Mouse (Mus musculus) neural tube, embryonic 14.5 days (tissue): ENCODE measurements around the gene Llgl1. TPM values are rescaled to one million over a fixed set of nuclear protein-coding genes. Genes with fewer than 3 reads are reported as not detected.

Experiments used
- ATAC-seq: fragments of 200-750 bp; cut with Nextera tagmentation; 2 replicates; pipeline ENCODE4 v1.8.0; 2017; ENCODE audit warnings: low read depth, mild to moderate bottlenecking, moderate TSS enrichment, moderate library complexity
- H3K27ac ChIP-seq: fragments of 300-500 bp; sonication (generic); 2 replicates; pipeline ENCODE4 v1.5.1; 2014; ENCODE audit warnings: low read depth, mild to moderate bottlenecking, control low read depth, low read length, moderate library complexity, mixed read lengths
- H3K27me3 ChIP-seq: fragments of 300-500 bp; sonication (generic); 2 replicates; pipeline ENCODE4 v1.6.1; 2014; ENCODE audit warnings: low read length; ENCODE audit not compliant: control insufficient read depth, insufficient read depth
- H3K36me3 ChIP-seq: fragments of 300-500 bp; sonication (generic); 2 replicates; pipeline ENCODE4 v1.6.1; 2014; ENCODE audit warnings: low read length, mixed read lengths; ENCODE audit not compliant: control insufficient read depth, insufficient read depth
- H3K4me1 ChIP-seq: fragments of 300-500 bp; sonication (generic); 2 replicates; pipeline ENCODE4 v1.6.1; 2014; ENCODE audit warnings: low read length; ENCODE audit not compliant: control insufficient read depth, insufficient read depth
- H3K4me2 ChIP-seq: fragments of 300-500 bp; sonication (generic); 2 replicates; pipeline ENCODE4 v1.6.1; 2014; ENCODE audit warnings: mild to moderate bottlenecking, low read depth, low read length, control low read depth
- H3K4me3 ChIP-seq: fragments of 300-500 bp; sonication (generic); 2 replicates; pipeline ENCODE4 v1.5.1; 2014; ENCODE audit warnings: low read depth, low read length, control low read depth, mixed read lengths
- H3K9ac ChIP-seq: fragments of 300-500 bp; sonication (generic); replicated peaks from 2 replicates; pipeline ENCODE4 v1.6.1; 2014; ENCODE audit warnings: low read depth, mild to moderate bottlenecking, control low read depth, low read length, mixed read lengths
- H3K9me3 ChIP-seq: fragments of 300-500 bp; sonication (generic); 2 replicates; pipeline ENCODE4 v1.6.1; 2016; ENCODE audit warnings: low read length; ENCODE audit not compliant: control insufficient read depth
- WGBS: fragments of 180-500 bp; shearing (Covaris S2); extraction: QIAGEN DNeasy Blood & Tissue Kit; methylation state at CpG from one replicate; pipeline ENCODE4 v1.1.7; 2014; 5-methylcytosine and 5-hydroxymethylcytosine counted together
- polyA plus RNA-seq: library from polyadenylated mRNA; unstranded; fragments of >200 nt; fragmentation: Nextera tagmentation; extraction: Ambion mirVana; gene quantifications from 2 replicates; pipeline ENCODE4 v1.2.1, GENCODE M21; 2014

Llgl1 gene
- polyA plus RNA-seq, 1 experiment from 2014 or later = 35.6 TPM

DNA sequence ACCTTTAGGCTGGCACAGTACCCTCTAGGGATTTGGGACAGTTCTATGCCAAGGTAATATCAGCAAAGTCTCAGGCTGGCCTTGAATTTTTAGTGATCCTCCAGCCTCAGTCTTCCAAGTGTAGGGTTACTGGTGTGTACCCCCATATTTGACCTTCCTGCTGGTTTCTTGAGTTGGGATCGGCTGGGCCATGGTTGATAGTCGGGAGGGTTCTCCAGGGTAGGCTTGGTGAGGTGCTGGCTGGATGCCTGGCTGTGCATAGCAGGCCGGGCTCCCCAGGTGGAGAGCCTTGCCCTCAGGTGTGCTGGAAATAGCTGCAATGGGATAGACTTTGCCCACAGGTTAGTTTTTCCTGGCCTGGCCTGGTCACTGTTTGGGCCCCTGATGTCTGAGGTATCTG, 5.7 kb downstream of the Llgl1 start:
- ATAC-seq = no peak
- no peaks in the 10 kb centered on the region for H3K9me3 ChIP-seq
- no peak overlapping the region for H3K4me2 ChIP-seq
- H3K27ac ChIP-seq = no peak overlapping the region; the same call in 1 of the 2 replicates
- H3K4me1 ChIP-seq = peaks cover 29% of the 10 kb centered on the region
- no peak overlapping the region for H3K4me3 ChIP-seq
- no peaks in the 10 kb centered on the region for H3K27me3 ChIP-seq
- 96% methylated on average over 3 of the region's 3 CpGs for WGBS
- H3K9ac ChIP-seq = no peak overlapping the region
- peaks cover 52% of the 10 kb centered on the region for H3K36me3 ChIP-seq

GRCm38 (mm10) chr11:60706076-60706475, 6.6 kb downstream of the Llgl1 start:
- 93% methylated on average over 7 of the region's 7 CpGs for WGBS
- no peak for ATAC-seq
- H3K4me1 ChIP-seq = peaks cover 23% of the 10 kb centered on the region

GRCm38 (mm10) chr11:60706696-60707480, 7.4 kb downstream of the Llgl1 start:
- 88% methylated on average over 14 of the region's 14 CpGs for WGBS
- H3K9ac ChIP-seq = no peak overlapping the region
- H3K27ac ChIP-seq = no peak overlapping the region

More at GRCm38 (mm10) chr11:60706076-60706475, 6.6 kb downstream of the Llgl1 start:
- Histone ChIP-seq H3K9ac (no peak overlapping the region), H3K27me3 (no peaks in the 10 kb centered on the region), H3K27ac (no peak overlapping the region), H3K36me3 (peaks cover 60% of the 10 kb centered on the region), H3K4me2 (no peak overlapping the region), H3K9me3 (no peaks in the 10 kb centered on the region), H3K4me3 (no peak overlapping the region)

DNA sequence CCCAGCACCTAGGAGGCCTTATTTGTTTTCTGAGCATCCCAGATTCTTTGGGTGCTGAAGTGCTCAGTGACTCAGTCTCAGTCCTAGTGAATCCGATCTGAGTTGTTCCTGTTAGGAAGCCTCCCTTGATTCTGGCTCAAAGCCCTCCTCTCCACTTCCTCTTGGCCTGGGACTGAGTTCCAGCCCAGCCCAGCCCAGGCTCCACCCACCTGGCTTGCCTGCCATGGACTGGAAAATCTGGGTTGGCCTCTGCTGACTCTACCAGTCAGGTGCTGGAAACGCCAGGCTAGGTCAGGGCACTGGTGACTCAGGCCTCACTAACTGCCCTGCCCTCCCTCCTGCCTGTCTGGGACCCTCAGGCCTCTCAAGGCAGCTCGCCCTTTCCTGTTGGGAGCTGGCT, 8.1 kb downstream of the Llgl1 start:
- Histone ChIP-seq H3K4me1 (peaks cover 12% of the 10 kb centered on the region; the same call in 1 of the 2 replicates), H3K4me2 (no peak overlapping the region), H3K4me3 (no peak overlapping the region), H3K36me3 (peaks cover 76% of the 10 kb centered on the region), H3K27me3 (no peaks in the 10 kb centered on the region), H3K9ac (no peak overlapping the region), H3K27ac (no peak overlapping the region), H3K9me3 (no peaks in the 10 kb centered on the region)
- 92% methylated on average over 3 of the region's 3 CpGs for WGBS
- ATAC-seq = no peak

More at GRCm38 (mm10) chr11:60706696-60707480, 7.4 kb downstream of the Llgl1 start:
- no peaks in the 10 kb centered on the region for H3K27me3 ChIP-seq
- H3K4me1 ChIP-seq = peaks cover 15% of the 10 kb centered on the region; the same call in 1 of the 2 replicates
- H3K36me3 ChIP-seq = peaks cover 68% of the 10 kb centered on the region
- H3K9me3 ChIP-seq = no peaks in the 10 kb centered on the region
- no peak for ATAC-seq
- no peak overlapping the region for H3K4me2 ChIP-seq
- H3K4me3 ChIP-seq = no peak overlapping the region

GRCm38 (mm10) chr11:60708631-60709030, 9.1 kb downstream of the Llgl1 start:
- no peak overlapping the region for H3K4me3 ChIP-seq
- no peak overlapping the region for H3K9ac ChIP-seq
- WGBS = 94% methylated on average over 10 of the region's 10 CpGs

DNA sequence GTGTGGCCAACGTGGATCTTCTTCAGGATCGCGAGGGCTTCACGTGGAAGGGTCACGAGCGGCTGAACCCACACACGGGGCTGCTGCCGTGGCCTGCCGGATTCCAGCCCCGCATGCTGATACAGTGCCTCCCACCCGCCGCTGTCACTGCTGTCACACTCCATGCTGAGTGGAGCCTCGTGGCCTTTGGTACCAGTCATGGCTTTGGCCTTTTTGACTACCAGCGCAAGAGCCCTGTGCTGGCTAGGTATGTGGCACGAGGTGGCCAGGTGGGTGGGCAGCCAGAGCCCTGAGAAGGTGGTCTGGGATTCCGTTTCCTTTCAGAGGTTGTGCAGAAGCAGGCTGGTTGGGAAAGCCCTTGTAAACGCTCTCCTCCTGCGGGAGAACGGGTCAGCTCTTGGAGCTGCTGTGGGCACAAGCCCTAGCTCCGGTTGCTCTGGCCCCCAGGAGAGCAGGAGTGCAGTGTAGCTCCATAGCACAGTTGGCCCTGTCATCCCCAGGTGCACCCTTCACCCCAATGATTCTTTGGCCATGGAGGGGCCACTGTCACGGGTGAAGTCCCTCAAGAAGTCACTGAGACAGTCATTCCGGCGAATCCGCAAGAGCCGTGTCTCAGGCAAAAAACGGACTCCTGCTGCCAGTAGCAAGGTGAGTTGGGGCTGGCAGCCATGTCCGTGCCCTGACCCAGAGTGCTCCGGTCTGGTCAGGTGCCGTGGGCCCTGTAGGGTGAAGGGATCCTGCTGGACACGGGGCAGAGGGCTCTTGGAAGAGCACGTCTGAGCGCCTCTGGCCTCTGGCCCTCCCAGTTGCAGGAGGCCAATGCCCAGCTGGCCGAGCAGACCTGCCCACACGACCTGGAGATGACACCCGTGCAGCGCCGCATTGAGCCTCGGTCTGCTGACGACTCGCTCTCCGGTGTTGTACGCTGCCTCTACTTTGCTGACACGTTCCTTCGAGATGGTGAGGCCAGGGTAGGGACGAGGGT, 10.2 kb downstream of the Llgl1 start:
- Histone ChIP-seq H3K9ac (no peak overlapping the region), H3K27me3 (no peaks in the 10 kb centered on the region), H3K4me3 (no peak overlapping the region), H3K4me2 (no peak overlapping the region), H3K27ac (no peak overlapping the region), H3K36me3 (peaks cover 94% of the 10 kb centered on the region), H3K4me1 (no peaks in the 10 kb centered on the region), H3K9me3 (no peaks in the 10 kb centered on the region)
- ATAC-seq = no peak
- WGBS = 96% methylated on average over 45 of the region's 45 CpGs

More at GRCm38 (mm10) chr11:60708631-60709030, 9.1 kb downstream of the Llgl1 start:
- no peak overlapping the region for H3K27ac ChIP-seq
- H3K27me3 ChIP-seq = no peaks in the 10 kb centered on the region
- ATAC-seq = no peak
- no peaks in the 10 kb centered on the region for H3K9me3 ChIP-seq
- peaks cover 86% of the 10 kb centered on the region for H3K36me3 ChIP-seq
- H3K4me2 ChIP-seq = no peak overlapping the region
- H3K4me1 ChIP-seq = 0 out of 2 replicates have a peak, but pooled peaks cover 3% of the 10 kb centered on the region

DNA sequence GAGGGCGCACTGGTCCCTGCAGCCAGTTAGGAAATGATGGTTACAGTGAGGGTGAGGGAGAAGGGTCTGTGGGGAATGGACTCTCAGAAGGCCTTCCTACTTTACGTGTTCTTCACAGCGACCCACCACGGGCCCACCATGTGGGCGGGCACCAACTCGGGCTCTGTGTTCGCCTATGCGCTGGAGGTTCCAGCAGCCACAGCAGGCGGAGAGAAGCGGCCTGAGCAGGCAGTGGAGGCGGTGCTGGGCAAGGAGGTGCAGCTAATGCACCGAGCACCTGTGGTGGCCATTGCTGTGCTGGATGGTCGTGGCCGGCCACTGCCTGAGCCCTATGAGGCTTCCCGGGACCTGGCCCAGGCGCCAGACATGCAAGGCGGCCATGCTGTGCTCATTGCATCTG, 11.7 kb downstream of the Llgl1 start:
- no peaks in the 10 kb centered on the region for H3K9me3 ChIP-seq
- no peaks in the 10 kb centered on the region for H3K4me1 ChIP-seq
- ATAC-seq = no peak
- no peak overlapping the region for H3K27ac ChIP-seq
- H3K27me3 ChIP-seq = no peaks in the 10 kb centered on the region
- H3K4me2 ChIP-seq = no peak overlapping the region
- peaks cover 96% of the 10 kb centered on the region for H3K36me3 ChIP-seq
- H3K4me3 ChIP-seq = no peak overlapping the region
- WGBS = 95% methylated on average over 17 of the region's 17 CpGs
- H3K9ac ChIP-seq = no peak overlapping the region

DNA sequence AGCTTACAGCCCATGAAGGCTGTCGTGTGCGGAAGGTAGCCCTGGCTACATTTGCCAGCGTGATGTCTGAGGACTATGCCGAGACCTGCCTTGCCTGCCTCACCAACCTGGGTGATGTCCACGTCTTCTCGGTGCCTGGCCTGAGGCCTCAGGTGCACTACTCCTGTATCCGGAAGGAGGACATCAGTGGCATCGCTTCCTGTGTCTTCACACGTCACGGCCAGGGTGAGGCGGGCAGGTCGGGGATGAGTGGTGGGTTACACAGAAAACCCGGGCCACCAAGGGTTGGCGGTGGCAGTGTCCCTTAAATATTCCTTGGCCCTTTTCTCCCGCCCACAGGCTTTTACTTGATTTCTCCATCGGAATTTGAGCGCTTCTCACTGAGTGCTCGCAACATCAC, 12.5 kb downstream of the Llgl1 start:
- WGBS = 97% methylated on average over 18 of the region's 18 CpGs
- H3K4me1 ChIP-seq = no peaks in the 10 kb centered on the region
- H3K4me2 ChIP-seq = no peak overlapping the region
- no peak for ATAC-seq
- H3K36me3 ChIP-seq = peaks cover 96% of the 10 kb centered on the region
- H3K4me3 ChIP-seq = no peak overlapping the region
- H3K9ac ChIP-seq = no peak overlapping the region
- no peak overlapping the region for H3K27ac ChIP-seq
- H3K27me3 ChIP-seq = no peaks in the 10 kb centered on the region
- no peaks in the 10 kb centered on the region for H3K9me3 ChIP-seq
